9 mouse cellular contexts compared by ENCODE assay signal in the genomic region with DNA sequence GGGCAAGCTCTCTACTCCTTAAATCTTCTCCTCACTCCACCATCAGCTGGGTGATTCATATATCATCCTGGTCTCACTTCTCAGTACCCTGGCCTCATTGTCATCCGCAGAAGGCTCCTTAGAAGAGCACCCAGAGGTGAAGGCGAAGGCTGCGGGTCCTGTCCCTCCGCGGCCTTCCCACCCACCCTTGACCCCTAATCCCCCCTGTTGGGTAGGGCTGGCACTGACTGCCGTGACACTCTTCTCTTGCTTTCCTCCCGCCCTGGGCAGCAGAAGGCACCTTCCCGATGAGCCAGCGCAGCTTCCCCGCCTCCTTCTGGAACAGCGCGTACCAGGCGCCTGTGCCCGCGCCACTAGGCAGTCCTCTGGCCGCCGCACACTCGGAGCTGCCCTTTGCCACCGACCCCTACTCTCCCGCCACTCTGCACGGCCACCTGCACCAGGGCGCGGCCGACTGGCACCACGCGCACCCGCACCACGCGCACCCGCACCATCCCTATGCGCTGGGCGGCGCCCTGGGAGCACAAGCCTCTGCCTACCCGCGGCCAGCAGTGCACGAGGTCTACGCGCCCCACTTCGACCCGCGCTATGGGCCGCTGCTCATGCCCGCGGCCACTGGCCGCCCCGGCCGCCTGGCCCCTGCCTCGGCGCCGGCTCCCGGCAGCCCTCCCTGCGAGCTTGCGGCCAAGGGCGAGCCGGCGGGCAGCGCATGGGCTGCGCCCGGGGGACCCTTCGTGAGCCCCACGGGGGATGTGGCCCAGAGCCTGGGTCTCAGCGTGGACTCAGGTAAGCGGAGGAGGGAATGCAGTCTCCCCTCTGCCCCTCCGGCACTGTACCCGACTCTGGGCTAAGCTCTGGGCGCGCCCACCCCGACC. TPM values are rescaled to one million over a fixed set of nuclear protein-coding genes. Genes with fewer than 3 reads are reported as not detected.
A peak's percentile ranks its signal among the peaks of the same experiment; 100 is the strongest.
DNase-seq lines count a peak whose midpoint lies in the region; ATAC-seq lines count a peak whose summit lies in the region.
"Had no signal": no experiment of that assay in that cellular context is flagged by ENCODE, and none has a peak within 500 bp of the region (broad histone marks: within the 10 kb centered on the region; RNA-seq: fewer than 3 reads in every experiment).

No protein-coding gene starts in this region.

- H3K4me2 ChIP-seq in embryonic facial prominence, embryonic 13.5 days = peak overlapping the region; percentile 88
- peak overlapping the region; percentile 76 for H3K4me2 ChIP-seq in hindbrain, embryonic 12.5 days (replicated peaks)

- peak; percentile 14 to 40 for DNase-seq in kidney, postnatal 4 days
- DNase-seq in kidney, postnatal 10 days = no peak
- peak; percentile 61 for DNase-seq in neural tube, embryonic 10.5 days (ENCODE audit: extremely low spot score, low spot score)
- DNase-seq in ovary, postnatal 10 days (ENCODE audit: low spot score) = no peak
- no peak for DNase-seq in left cerebral cortex, adult 18-20 months (ENCODE audit: low spot score in 2 of 2)
- DNase-seq in urinary bladder, postnatal 14 days (ENCODE audit: low spot score) = no peak

- H3K4me1 ChIP-seq in embryonic facial prominence, embryonic 13.5 days = peaks cover 15% of the 10 kb centered on the region
- H3K4me1 ChIP-seq in hindbrain, embryonic 12.5 days = peaks cover 18% of the 10 kb centered on the region

- WGBS in embryonic facial prominence, embryonic 13.5 days = 2% methylated on average over 68 of the region's 68 CpGs
- 1% methylated on average over 68 of the region's 68 CpGs for WGBS in hindbrain, embryonic 12.5 days

- H3K4me3 ChIP-seq in embryonic facial prominence, embryonic 13.5 days = peak overlapping the region; percentile 48
- H3K4me3 ChIP-seq in hindbrain, embryonic 12.5 days = peak overlapping the region; percentile 46

- peak overlapping the region; percentile 57 for H3K9ac ChIP-seq in embryonic facial prominence, embryonic 13.5 days
- H3K9ac ChIP-seq in hindbrain, embryonic 12.5 days = peak overlapping the region; percentile 47; the same call in 1 of the 2 replicates
- H3K9ac ChIP-seq: liver, embryonic 14.5 days had no signal

- H3K27ac ChIP-seq in embryonic facial prominence, embryonic 13.5 days = no peak overlapping the region
- no peak overlapping the region for H3K27ac ChIP-seq in hindbrain, embryonic 12.5 days
- H3K27ac ChIP-seq: liver, embryonic 14.5 days had no signal

- peak; percentile 63; the same call in 1 of the 2 replicates for ATAC-seq in embryonic facial prominence, embryonic 13.5 days (ENCODE audit: insufficient number of reproducible peaks, insufficient read depth, low FRiP score, low TSS enrichment, low read depth)
- peak; percentile 60 for ATAC-seq in hindbrain, embryonic 12.5 days (ENCODE audit: low FRiP score)

- no peaks in the 10 kb centered on the region for H3K9me3 ChIP-seq in embryonic facial prominence, embryonic 13.5 days
- no peaks in the 10 kb centered on the region for H3K9me3 ChIP-seq in hindbrain, embryonic 12.5 days (replicated peaks)

- no peaks in the 10 kb centered on the region for H3K36me3 ChIP-seq in embryonic facial prominence, embryonic 13.5 days
- no peaks in the 10 kb centered on the region for H3K36me3 ChIP-seq in hindbrain, embryonic 12.5 days

- peaks cover 99% of the 10 kb centered on the region for H3K27me3 ChIP-seq in embryonic facial prominence, embryonic 13.5 days
- H3K27me3 ChIP-seq in hindbrain, embryonic 12.5 days = peaks cover 95% of the 10 kb centered on the region

RNA-seq across cellular contexts. Expression of a gene that starts 5.1 kb away (rescaled TPM):
- 2.5 and 3.8 TPM in 2 replicates for polyA plus RNA-seq in embryonic facial prominence, embryonic 13.5 days (2015; fragmentation: Nextera tagmentation; extraction: Ambion mirVana)
- polyA plus RNA-seq in hindbrain, embryonic 12.5 days (2016; fragmentation: Nextera tagmentation; extraction: Ambion mirVana) = 1.9 and 9.0 TPM in 2 replicates
- not detected for total RNA-seq in left cerebral cortex, adult 18-20 months (2021)

Comparison
In these comparisons a context has a peak if more than half of its experiments do, and no peak if none do; other contexts are left out.
1. DNase-seq: peak in kidney, postnatal 4 days (2 of 2) and neural tube, embryonic 10.5 days (single experiment); none in kidney, postnatal 10 days (single experiment), ovary, postnatal 10 days (single experiment), left cerebral cortex, adult 18-20 months (0 of 2) and urinary bladder, postnatal 14 days (single experiment).